Mouse (Mus musculus) CH12.LX (cell line): ENCODE measurements around the gene Epha10. TPM values are rescaled to one million over a fixed set of nuclear protein-coding genes. Genes with fewer than 3 reads are reported as not detected.
A peak's percentile ranks its signal among the peaks of the same experiment; 100 is the strongest.

Experiments used
- DNase-seq: peaks from one replicate; pipeline ENCODE4 v3.0.0-alpha.2; 2013; ENCODE audit errors: extremely low read depth
- H3K27ac ChIP-seq: 2 replicates; pipeline ENCODE4 v1.5.1; 2012; ENCODE audit warnings: low read depth, mild to moderate bottlenecking, control low read depth, moderate library complexity; ENCODE audit not compliant: insufficient read depth
- H3K27me3 ChIP-seq: replicated peaks from 2 replicates; pipeline ENCODE3; 2012; ENCODE audit warnings: inconsistent platforms
- H3K36me3 ChIP-seq, 2 experiments: replicated peaks in 1 of 2; 2 replicates each; pipeline versions ENCODE3 to v1.6.1; 2012; ENCODE audit warnings: inconsistent platforms in 1 of 2, low read length in 1 of 2, mild to moderate bottlenecking in 1 of 2, mixed read lengths in 1 of 2, moderate library complexity in 1 of 2; ENCODE audit not compliant: control insufficient read depth in 1 of 2, insufficient read depth in 1 of 2
- H3K4me1 ChIP-seq, 2 experiments: 2 replicates each; pipeline ENCODE4 v1.6.1; 2012; ENCODE audit warnings: inconsistent platforms in 1 of 2, moderate library complexity in 1 of 2; ENCODE audit not compliant: insufficient read depth in 2 of 2, control insufficient read depth in 1 of 2
- H3K4me2 ChIP-seq: 2 replicates; pipeline ENCODE4 v1.6.1; 2012; ENCODE audit warnings: low read depth, mild to moderate bottlenecking, control low read depth; ENCODE audit not compliant: poor library complexity, insufficient read depth, severe bottlenecking
- H3K4me3 ChIP-seq, 3 experiments: fragments of 150-350 bp in 1 of 3; sonication (generic) in 1 of 3; replicated peaks in 1 of 3; 2 replicates each; pipeline versions ENCODE3 to v1.5.1; 2011 to 2012; ENCODE audit warnings: low read depth in 2 of 3, low read length in 2 of 3, mild to moderate bottlenecking in 2 of 3, moderate library complexity in 2 of 3, control low read depth in 1 of 3, improper control_type of control experiment in 1 of 3, inconsistent platforms in 1 of 3, mixed read lengths in 1 of 3; ENCODE audit not compliant: poor library complexity in 1 of 3
- H3K79me2 ChIP-seq: replicated peaks from 2 replicates; pipeline ENCODE4 v1.6.1; 2012; ENCODE audit warnings: mild to moderate bottlenecking, moderate library complexity; ENCODE audit not compliant: control insufficient read depth, poor library complexity, insufficient read depth, severe bottlenecking; ENCODE audit errors: extremely low read depth
- H3K9ac ChIP-seq: 2 replicates; pipeline ENCODE4 v1.6.1; 2012; ENCODE audit warnings: low read depth, mild to moderate bottlenecking, control low read depth, moderate library complexity; ENCODE audit not compliant: insufficient read depth
- H3K9me3 ChIP-seq: replicated peaks from 2 replicates; pipeline ENCODE3; 2012; ENCODE audit warnings: low read length, inconsistent platforms, mixed read lengths
- BHLHE40 ChIP-seq: IDR thresholded peaks from 2 replicates; pipeline ENCODE4 v1.6.1; 2011; ENCODE audit warnings: mild to moderate bottlenecking, low read depth, low read length, improper control_type of control experiment
- CHD1 ChIP-seq: IDR thresholded peaks from 2 replicates; pipeline ENCODE4 v1.6.1; 2012; ENCODE audit warnings: low read depth, low read length, improper control_type of control experiment, inconsistent platforms
- CTCF ChIP-seq, 2 experiments: IDR thresholded peaks in 1 of 2; conservative IDR thresholded peaks in 1 of 2; 2 replicates each; pipeline ENCODE4 v1.5.1; 2011 to 2012; ENCODE audit warnings: low read depth in 2 of 2, low read length in 2 of 2, improper control_type of control experiment in 1 of 2, inconsistent platforms in 1 of 2, mild to moderate bottlenecking in 1 of 2, moderate library complexity in 1 of 2
- E2F4 ChIP-seq: IDR thresholded peaks from 2 replicates; pipeline ENCODE4 v1.6.1; 2011; ENCODE audit warnings: low read depth, low read length, improper control_type of control experiment; ENCODE audit not compliant: insufficient replicate concordance
- EP300 ChIP-seq: IDR thresholded peaks from 2 replicates; pipeline ENCODE4 v1.6.1; 2011; ENCODE audit warnings: low read length, improper control_type of control experiment
- HCFC1 ChIP-seq: IDR thresholded peaks from 2 replicates; pipeline ENCODE4 v1.6.1; 2012; ENCODE audit warnings: low read depth, mild to moderate bottlenecking, inconsistent platforms, low read length, improper control_type of control experiment
- IRF4 ChIP-seq: IDR thresholded peaks from 2 replicates; pipeline ENCODE4 v1.6.1; 2014; ENCODE audit warnings: low read depth, mild to moderate bottlenecking, inconsistent platforms, low read length, improper control_type of control experiment
- JUN ChIP-seq: IDR thresholded peaks from 2 replicates; pipeline ENCODE4 v1.6.1; 2011; ENCODE audit warnings: low read depth, mild to moderate bottlenecking, low read length, improper control_type of control experiment, moderate library complexity; ENCODE audit not compliant: insufficient read depth
- JUND ChIP-seq: conservative IDR thresholded peaks from 2 replicates; pipeline ENCODE4 v1.6.1; 2011; ENCODE audit warnings: low read depth, low read length, improper control_type of control experiment
- MAFK ChIP-seq: IDR thresholded peaks from 2 replicates; pipeline ENCODE4 v1.6.1; 2011; ENCODE audit warnings: low read length, improper control_type of control experiment; ENCODE audit not compliant: insufficient replicate concordance
- MAX ChIP-seq: IDR thresholded peaks from 2 replicates; pipeline ENCODE4 v1.6.1; 2011; ENCODE audit warnings: low read length, improper control_type of control experiment
- MXI1 ChIP-seq: IDR thresholded peaks from 2 replicates; pipeline ENCODE4 v1.6.1; 2011; ENCODE audit warnings: mild to moderate bottlenecking, low read depth, low read length, improper control_type of control experiment
- MYC ChIP-seq: IDR thresholded peaks from 2 replicates; pipeline ENCODE4 v1.6.1; 2011; ENCODE audit warnings: low read depth, mild to moderate bottlenecking, improper control_type of control experiment, low read length
- NRF1 ChIP-seq: IDR thresholded peaks from 2 replicates; pipeline ENCODE4 v1.6.1; 2014; ENCODE audit warnings: low read depth, mild to moderate bottlenecking, inconsistent platforms, low read length, improper control_type of control experiment, moderate library complexity
- POLR2A ChIP-seq: IDR thresholded peaks from 2 replicates; pipeline ENCODE4 v1.6.1; 2011; ENCODE audit warnings: low read depth, mild to moderate bottlenecking, improper control_type of control experiment, low read length
- RAD21 ChIP-seq: IDR thresholded peaks from 2 replicates; pipeline ENCODE4 v1.6.1; 2011; ENCODE audit warnings: low read depth, mild to moderate bottlenecking, low read length, improper control_type of control experiment, moderate library complexity
- SMC3 ChIP-seq: IDR thresholded peaks from 2 replicates; pipeline ENCODE4 v1.6.1; 2011; ENCODE audit warnings: low read depth, low read length, improper control_type of control experiment
- TCF12 ChIP-seq: IDR thresholded peaks from 2 replicates; pipeline ENCODE4 v1.6.1; 2014; ENCODE audit warnings: low read depth, mild to moderate bottlenecking, inconsistent platforms, low read length, improper control_type of control experiment
- UBTF ChIP-seq: IDR thresholded peaks from 2 replicates; pipeline ENCODE4 v1.6.1; 2012; ENCODE audit warnings: low read depth, mild to moderate bottlenecking, inconsistent platforms, low read length, improper control_type of control experiment, moderate library complexity
- ZC3H11A ChIP-seq: IDR thresholded peaks from 2 replicates; pipeline ENCODE4 v1.6.1; 2012; ENCODE audit warnings: low read depth, mild to moderate bottlenecking, inconsistent platforms, low read length, improper control_type of control experiment
- dilution Hi-C: fragments of 300-500 bp; cut with MboI; formaldehyde crosslinking; loops from 2 replicates; pipeline ENCODE4 v1.14.3; 2020; ENCODE audit warnings: low sequenced_read_pairs; ENCODE audit not compliant: extremely low pct_unique_long_range_greater_than_20kb, extremely low pct_ligation_motif_present
- in situ Hi-C: fragments of 300-500 bp; cut with MboI; formaldehyde crosslinking; loops from 3 replicates; pipeline ENCODE4 v1.14.3; 2019; ENCODE audit warnings: low sequenced_read_pairs, low pct_ligation_motif_present, low pct_unique_long_range_greater_than_20kb, mixed read lengths
- polyA plus RNA-seq: library from polyadenylated mRNA; unstranded; fragments of >175 nt; gene quantifications from 2 replicates; pipeline ENCODE4 v1.2.1, GENCODE M21; 2012; ENCODE audit warnings: low read depth; ENCODE audit not compliant: insufficient read length
- total RNA-seq, 2 experiments: library from RNA; depleted of rRNA; stranded (reverse); fragments of 300-350 nt in 1 of 2; fragments of >200 nt in 1 of 2; gene quantifications; 2 replicates each; pipeline ENCODE4 v1.2.3; 2012 to 2014

The Epha10 gene
- total and polyA plus RNA-seq, 3 experiments = not detected

DNA sequence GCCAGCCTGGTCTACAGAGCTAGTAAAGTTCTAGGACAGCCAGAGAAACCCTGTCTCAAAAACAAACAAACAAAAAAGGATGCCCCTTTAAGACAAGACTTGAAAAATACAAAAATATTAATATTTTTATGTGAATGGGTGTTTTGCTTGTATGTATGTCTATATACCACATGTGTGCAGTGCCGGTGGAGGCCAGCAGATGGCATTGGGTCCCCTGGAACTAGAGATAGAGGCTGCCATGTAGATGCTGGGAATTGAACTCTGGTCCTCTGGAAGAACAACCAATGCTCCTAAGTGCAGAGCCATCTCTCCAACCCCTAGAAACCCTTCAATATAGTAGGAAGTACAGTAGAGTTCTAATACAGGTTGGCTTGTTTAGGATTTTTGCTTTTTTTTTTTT is 39.7 kb upstream of the Epha10 start:
- Histone ChIP-seq H3K27me3 (no peaks in the 10 kb centered on the region), H3K27ac (no peak overlapping the region), H3K4me2 (no peak overlapping the region), H3K4me3 (no peak overlapping the region), H3K9ac (no peak overlapping the region), H3K9me3 (peaks cover 4% of the 10 kb centered on the region), H3K79me2 (no peaks in the 10 kb centered on the region), H3K4me1 (no peaks in the 10 kb centered on the region), H3K36me3 (peaks cover 56 to 93% of the 10 kb centered on the region in 2 experiments)
- dilution Hi-C loops (no loop called here), in situ Hi-C loops (loop anchor here (5.0 kb wide), 1 partner anchor 34 kb away; no protein-coding TSS in a partner anchor)
- TF ChIP-seq SMC3 (peak; percentile 4; the same call in 1 of the 2 replicates), CHD1 (no peak), CTCF (conservative IDR thresholded peaks at IDR 0.05 in 1 of 2, IDR thresholded peaks at IDR 0.05 in 1 of 2; ENCODE audit: low read depth in 2 of 2, low read length in 2 of 2) (peak in 1 of 2 experiments; percentile 45; a peak in 2 of 4 replicates)
- no peak for DNase-seq

DNA sequence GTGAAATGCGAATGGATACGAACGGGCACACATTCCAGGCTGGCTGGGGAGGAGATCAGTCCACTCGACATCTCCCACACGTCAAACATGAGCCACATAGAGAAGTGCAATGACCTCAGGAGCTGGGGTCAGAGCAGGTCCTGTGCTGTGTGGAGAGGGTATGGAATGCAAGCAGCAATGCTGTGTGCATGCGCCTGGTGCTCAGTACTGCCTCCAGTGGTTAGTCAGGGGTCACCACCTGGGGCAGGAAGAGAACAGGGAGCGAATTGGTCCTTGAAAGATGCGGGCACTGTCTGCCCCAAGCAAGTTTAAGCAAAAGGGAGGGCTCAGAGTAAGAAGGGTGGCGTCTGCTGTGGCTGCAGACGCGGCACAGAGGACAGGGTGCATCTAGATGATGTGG is 37.2 kb upstream of the Epha10 start:
- H3K36me3 ChIP-seq = peaks cover 42 to 82% of the 10 kb centered on the region in 2 experiments
- dilution Hi-C loops = no loop called here

GRCm38 (mm10) chr4:124847573-124847972 is 33.1 kb upstream of the Epha10 start:
- H3K4me2 ChIP-seq = no peak overlapping the region
- no peaks in the 10 kb centered on the region for H3K9me3 ChIP-seq
- in situ Hi-C loops = no loop called here
- peak; percentile 76 for DNase-seq
- H3K27me3 ChIP-seq = no peaks in the 10 kb centered on the region
- no peak overlapping the region for H3K27ac ChIP-seq
- peaks cover 24 to 54% of the 10 kb centered on the region in 2 experiments for H3K36me3 ChIP-seq
- no peak overlapping the region for H3K9ac ChIP-seq
- TF ChIP-seq MYC (peak; percentile 40; the same call in 1 of the 2 replicates), BHLHE40 (no peak), RAD21 (peak; percentile 71), CTCF (conservative IDR thresholded peaks at IDR 0.05 in 1 of 2, IDR thresholded peaks at IDR 0.05 in 1 of 2; ENCODE audit: low read depth in 2 of 2, low read length in 2 of 2) (peak; percentile 51 to 86; a peak in 3 of 4 replicates), MXI1 (no peak), SMC3 (peak; percentile 46)
- H3K4me3 ChIP-seq = no peak overlapping the region
- dilution Hi-C loops = no loop called here
- H3K4me1 ChIP-seq = peaks cover 4 to 23% of the 10 kb centered on the region in 2 experiments
- peaks cover 19% of the 10 kb centered on the region for H3K79me2 ChIP-seq

More for the DNA sequence above, 37.2 kb upstream of the Epha10 start:
- Histone ChIP-seq H3K27me3 (no peaks in the 10 kb centered on the region), H3K4me2 (no peak overlapping the region), H3K9me3 (peaks cover 4% of the 10 kb centered on the region), H3K9ac (no peak overlapping the region), H3K4me3 (no peak overlapping the region), H3K27ac (no peak overlapping the region), H3K4me1 (peaks cover 0 to 5% of the 10 kb centered on the region in 2 experiments; a peak in 2 of 4 replicates), H3K79me2 (no peaks in the 10 kb centered on the region)
- in situ Hi-C loops = loop anchor here (5.0 kb wide), 1 partner anchor 36 kb away; no protein-coding TSS in a partner anchor
- TF ChIP-seq MAFK (no peak), JUN (no peak), POLR2A (no peak), NRF1 (0 out of 2 replicates have a peak, but pooled peaks have one; percentile 31), CTCF (conservative IDR thresholded peaks at IDR 0.05 in 1 of 2, IDR thresholded peaks at IDR 0.05 in 1 of 2; ENCODE audit: low read depth in 2 of 2, low read length in 2 of 2) (peak; percentile 62 to 76), MYC (peak; percentile 26; the same call in 1 of the 2 replicates), IRF4 (no peak), UBTF (no peak), RAD21 (no peak; the same call in 1 of the 2 replicates), JUND (no peak), ZC3H11A (no peak), MAX (0 out of 2 replicates have a peak, but pooled peaks have one; percentile 17), TCF12 (0 out of 2 replicates have a peak, but pooled peaks have one; percentile 21), HCFC1 (no peak), E2F4 (no peak), EP300 (no peak)
- DNase-seq = peak; percentile 46
